Mouse (Mus musculus) 416B (cell line): ENCODE measurements around the gene Gm20509.
"Not testable (repeated sequence)": the region's sequence is repeated elsewhere in the genome, so short reads cannot be mapped to it uniquely, and the experiment has no call there.

Experiments used
- DNase-seq: peaks from one replicate; pipeline ENCODE4 v3.0.0; 2011; ENCODE audit warnings: low read depth

Gm20509 gene

DNA sequence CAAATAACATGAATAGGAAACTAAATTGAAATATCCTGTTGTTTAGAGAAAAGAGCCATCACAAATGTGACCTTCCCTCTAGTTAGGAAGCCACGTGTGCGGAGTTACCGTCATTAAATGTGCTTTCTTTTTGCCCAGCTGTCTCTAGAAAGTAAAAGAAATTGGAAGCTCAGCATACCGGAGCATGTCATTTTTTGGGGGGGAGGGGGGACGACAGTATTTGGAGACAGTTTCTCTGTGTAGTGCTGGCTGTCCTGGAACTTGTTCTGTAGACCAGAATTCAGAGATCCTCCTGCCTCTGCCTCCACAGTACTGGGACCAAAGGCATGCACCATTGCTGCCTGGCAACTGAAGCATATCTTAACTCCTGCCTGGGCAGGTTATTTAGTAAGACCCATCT, 734 bp upstream of the Gm20509 start, which contains the start of gene Khdc3:
TSS of gene Khdc3 (plus strand) at position 301 of the 400 bp plus-strand sequence.
- DNase-seq, result no peak

GRCm38 (mm10) chr9:73103159-73103879, 1.0 kb downstream of the Gm20509 start:
- DNase-seq, result no peak

- no peak for DNase-seq
Measured at GRCm38 (mm10) chr9:73103880-73104198, 1.6 kb downstream of the Gm20509 start.

DNA sequence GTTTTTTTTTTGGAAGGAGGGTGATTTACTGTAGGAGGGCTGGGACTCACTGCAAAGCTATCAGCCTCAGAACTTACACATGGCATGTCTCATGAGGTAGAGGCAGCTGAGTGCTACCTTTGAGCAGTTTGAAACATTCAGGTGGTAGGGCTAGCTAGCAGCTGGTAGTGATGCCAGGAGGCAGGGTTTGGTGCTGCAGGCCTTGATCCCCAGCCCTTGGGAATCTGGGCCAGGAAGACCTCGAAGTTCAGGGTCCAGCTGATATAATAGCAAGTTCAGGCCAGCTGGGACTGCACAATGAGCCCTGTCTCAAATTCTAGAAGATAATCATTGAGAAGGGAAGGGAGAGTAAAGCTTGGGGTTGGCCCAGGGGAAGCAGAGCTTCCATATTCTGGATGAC, 2.9 kb downstream of the Gm20509 start:
- no peak for DNase-seq

DNA sequence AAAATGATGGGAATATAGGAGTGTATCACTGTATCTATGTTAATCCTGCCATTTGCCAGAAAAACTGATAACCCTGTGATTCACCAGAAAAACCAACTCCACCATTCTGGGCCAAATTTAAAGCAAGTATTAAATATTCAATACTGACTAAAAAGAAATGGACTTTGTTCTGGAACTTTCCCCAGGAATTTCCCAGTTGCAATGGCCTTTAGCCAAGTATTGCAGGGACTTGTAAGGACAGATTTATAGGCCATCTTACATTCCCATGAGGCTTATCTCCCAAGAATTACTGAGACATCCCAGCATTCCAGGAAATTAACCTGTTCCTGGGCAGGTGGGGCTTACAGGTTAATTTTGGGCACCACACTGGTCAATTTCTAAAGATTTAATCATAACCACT, 3.5 kb downstream of the Gm20509 start:
- DNase-seq, result no peak

- DNase-seq, result peak; percentile 94
Measured at GRCm38 (mm10) chr9:73112919-73113906, 10.9 kb downstream of the Gm20509 start, which contains the start of gene Rsl24d1. Gene Rsl24d1 (plus strand): TSS chr9:73113426.

DNA sequence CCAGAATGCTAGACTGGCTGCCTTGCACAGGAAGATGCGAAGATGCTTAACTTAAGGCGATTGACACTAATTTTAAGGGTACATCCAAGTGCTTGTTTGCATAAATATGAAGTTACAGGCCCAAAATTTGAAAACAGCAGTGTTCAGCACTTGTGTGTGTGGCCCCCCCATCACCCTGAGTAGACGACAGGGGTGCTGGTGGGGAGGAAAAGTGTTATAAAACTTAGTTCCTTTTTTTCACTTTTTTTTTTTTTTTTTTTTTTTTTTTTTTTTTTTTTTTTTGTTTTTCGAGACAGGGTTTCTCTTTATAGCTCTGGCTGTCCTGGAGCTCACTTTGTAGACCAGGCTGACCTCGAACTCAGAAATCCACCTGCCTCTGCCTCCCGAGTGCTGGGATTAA, 14.4 kb downstream of the Gm20509 start:
- not testable (repeated sequence) for DNase-seq

GRCm38 (mm10) chr9:73118012-73118411, 15.7 kb downstream of the Gm20509 start:
- peak; percentile 24 for DNase-seq

DNA sequence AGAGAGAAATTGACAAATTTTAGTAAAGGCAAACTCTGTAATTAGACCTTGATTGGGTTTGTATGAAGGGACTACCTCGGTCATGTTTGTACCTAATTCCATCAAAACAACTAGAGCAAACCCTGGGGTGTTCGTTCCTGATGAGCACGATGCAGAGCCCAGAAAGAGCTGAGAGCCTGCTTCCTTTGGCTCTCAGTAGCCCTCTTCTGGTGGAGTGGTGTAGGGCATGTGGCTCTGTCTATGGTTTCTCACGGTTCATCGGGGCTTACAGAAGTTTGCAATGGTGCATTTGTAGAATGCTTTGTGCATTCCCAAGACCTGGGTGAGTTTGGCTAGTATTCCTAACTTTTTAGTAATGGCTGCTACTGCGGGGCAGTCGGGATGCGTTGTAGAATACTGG, 19.5 kb downstream of the Gm20509 start:
- DNase-seq, result peak; percentile 42

DNA sequence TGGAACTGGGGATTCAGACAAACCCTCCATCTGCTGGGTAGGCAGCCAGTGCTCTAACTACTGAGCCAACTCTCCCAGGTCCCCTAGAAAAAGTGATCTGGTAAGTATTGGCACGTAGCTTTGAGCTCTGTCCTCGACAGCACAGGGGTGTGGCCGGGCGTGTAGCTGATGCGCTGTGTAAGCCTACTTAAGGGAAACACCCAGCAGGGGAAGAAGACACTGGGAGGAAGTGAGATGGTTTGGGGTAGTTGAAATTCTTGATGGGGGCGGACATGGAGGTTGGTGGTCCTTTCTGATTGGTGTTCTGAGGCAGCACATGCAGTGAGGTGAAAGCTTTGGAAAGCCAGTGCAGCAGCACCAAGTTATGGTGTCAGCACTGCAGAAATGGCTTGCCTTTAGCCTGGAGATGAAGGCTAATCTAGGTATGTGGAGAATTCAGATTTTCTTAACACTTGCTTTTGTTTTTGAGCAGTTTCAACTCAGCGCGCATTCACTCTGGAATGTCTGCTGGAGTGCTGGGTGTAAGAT, 22.8 kb downstream of the Gm20509 start:
- DNase-seq, result peak; percentile 18

- DNase-seq, result peak; percentile 77
Measured at GRCm38 (mm10) chr9:73127457-73127856, 25.2 kb downstream of the Gm20509 start.

DNA sequence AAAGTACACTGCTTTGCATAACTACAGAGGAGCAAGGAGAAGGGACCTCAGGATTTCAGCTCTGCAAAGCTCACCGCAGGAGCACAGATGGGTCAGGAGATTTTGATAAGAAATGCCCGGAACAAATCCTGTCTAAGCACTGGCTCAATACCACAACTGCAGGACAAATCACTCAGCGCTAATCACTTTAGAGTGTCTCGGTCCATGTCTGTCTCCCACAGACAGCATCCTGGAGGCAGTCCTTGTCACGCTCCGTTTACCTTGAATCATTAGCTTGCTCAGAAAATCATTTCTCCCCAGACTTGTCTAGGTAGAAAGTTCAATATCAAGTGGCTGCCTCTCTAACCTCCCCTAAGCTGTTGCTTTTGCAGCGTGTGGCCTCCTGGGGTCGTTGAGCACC, 27.6 kb downstream of the Gm20509 start:
- no peak for DNase-seq

GRCm38 (mm10) chr9:73130529-73130928, 28.3 kb downstream of the Gm20509 start:
- DNase-seq, result peak; percentile 84

- no peak for DNase-seq
Measured at GRCm38 (mm10) chr9:73137341-73137886, 35.1 kb downstream of the Gm20509 start.

GRCm38 (mm10) chr9:73154347-73154746, 52.1 kb downstream of the Gm20509 start:
- DNase-seq, result no peak

- peak; percentile 26 for DNase-seq
Measured at GRCm38 (mm10) chr9:73157968-73158367, 55.7 kb downstream of the Gm20509 start.

DNA sequence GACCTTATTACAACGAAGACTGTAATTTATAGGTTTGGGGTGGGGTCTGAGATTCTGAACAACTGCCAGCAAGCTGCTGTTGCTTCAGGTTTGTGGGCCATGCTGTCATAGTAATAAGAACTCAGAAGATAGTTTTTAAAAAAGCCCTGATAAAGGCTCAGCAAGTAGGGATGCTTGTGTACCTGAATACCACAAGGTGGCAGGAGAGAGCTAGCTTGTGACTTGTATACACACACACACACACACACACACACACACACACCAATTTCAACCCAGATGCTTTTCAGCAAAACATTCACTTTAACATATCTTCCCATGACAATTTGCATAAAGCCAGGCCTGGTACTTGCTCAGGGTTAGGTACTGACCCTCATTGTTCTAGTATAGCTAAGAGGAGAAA, 57.0 kb downstream of the Gm20509 start:
- DNase-seq, result peak; percentile 81

DNA sequence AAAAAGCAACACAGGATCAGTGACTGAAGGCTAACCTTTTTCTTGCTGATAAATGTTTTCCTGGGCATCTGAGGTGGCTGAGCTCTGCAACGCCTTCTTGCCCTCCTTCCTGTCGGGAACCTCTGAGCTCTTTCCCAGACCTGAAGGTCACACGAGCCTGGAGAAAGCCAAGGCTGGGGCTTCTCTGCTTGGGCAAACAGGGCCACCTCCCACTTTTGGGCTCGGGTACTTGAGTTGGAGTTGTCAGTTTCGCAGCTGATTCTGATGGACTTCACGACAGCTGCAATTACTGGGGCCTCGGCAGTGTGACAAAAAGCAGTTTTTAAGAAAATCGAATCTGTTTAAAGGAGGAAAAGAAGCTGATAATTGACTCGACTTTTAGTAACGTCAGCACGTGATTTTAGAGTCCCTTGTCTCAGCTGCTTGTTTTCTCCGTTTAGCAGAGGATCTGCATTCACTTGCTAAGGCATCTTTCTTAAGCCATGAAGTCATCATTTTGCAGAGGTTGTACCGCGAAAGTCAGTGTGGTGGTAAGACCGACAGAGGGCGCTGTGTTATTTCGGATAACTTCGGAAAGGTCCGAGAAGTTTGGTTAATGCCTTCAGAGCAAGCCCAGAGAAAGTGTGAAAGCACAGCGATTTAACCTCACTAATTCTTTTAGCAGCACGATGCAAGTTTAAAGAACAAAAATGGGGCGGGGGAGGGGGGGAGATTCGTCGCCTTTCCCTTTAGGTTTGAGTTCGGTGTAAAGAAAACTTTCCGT, 60.5 kb downstream of the Gm20509 start:
- DNase-seq, result peak; percentile 82

GRCm38 (mm10) chr9:73165631-73166030, 63.4 kb downstream of the Gm20509 start:
- DNase-seq, result peak; percentile 65
